Mouse (Mus musculus): ENCODE results near the gene Ccm2. TPM values are rescaled to one million over a fixed set of nuclear protein-coding genes. Genes with fewer than 3 reads are reported as not detected.

Ccm2 gene
- polyA plus RNA-seq, 1 experiment: 100 TPM

GRCm38 (mm10) chr11:6599831-6600230 lies 53.1 kb downstream of the Ccm2 start:
- H3K4me1 ChIP-seq (ENCODE audit: control insufficient read depth, insufficient read depth, low read length): no peaks in the 10 kb centered on the region; the same call in 1 of the 2 replicates
- WGBS: 85% methylated on average over 6 of the region's 6 CpGs
- H3K4me3 ChIP-seq (replicated peaks; ENCODE audit: extremely low read depth, low read depth, low read length): no peak overlapping the region
- DNase-seq: no peak
- no peak for TF ChIP-seq POLR2A (IDR thresholded peaks at IDR 0.05; ENCODE audit: borderline replicate concordance, extremely low read depth, low read depth, low read length)
- TF ChIP-seq CTCF (IDR thresholded peaks at IDR 0.05; ENCODE audit: insufficient read depth, low read length): no peak

GRCm38 (mm10) chr11:6600284-6600944 lies 53.7 kb downstream of the Ccm2 start:
- Histone ChIP-seq H3K4me3 (replicated peaks; ENCODE audit: extremely low read depth, low read depth, low read length) (no peak overlapping the region), H3K4me1 (ENCODE audit: control insufficient read depth, insufficient read depth, low read length) (no peaks in the 10 kb centered on the region; the same call in 1 of the 2 replicates)
- 77% methylated on average over 8 of the region's 8 CpGs for WGBS
- no peak for DNase-seq
- no peak for TF ChIP-seq CTCF (IDR thresholded peaks at IDR 0.05; ENCODE audit: insufficient read depth, low read length)
- no peak for TF ChIP-seq POLR2A (IDR thresholded peaks at IDR 0.05; ENCODE audit: borderline replicate concordance, extremely low read depth, low read depth, low read length)

DNA sequence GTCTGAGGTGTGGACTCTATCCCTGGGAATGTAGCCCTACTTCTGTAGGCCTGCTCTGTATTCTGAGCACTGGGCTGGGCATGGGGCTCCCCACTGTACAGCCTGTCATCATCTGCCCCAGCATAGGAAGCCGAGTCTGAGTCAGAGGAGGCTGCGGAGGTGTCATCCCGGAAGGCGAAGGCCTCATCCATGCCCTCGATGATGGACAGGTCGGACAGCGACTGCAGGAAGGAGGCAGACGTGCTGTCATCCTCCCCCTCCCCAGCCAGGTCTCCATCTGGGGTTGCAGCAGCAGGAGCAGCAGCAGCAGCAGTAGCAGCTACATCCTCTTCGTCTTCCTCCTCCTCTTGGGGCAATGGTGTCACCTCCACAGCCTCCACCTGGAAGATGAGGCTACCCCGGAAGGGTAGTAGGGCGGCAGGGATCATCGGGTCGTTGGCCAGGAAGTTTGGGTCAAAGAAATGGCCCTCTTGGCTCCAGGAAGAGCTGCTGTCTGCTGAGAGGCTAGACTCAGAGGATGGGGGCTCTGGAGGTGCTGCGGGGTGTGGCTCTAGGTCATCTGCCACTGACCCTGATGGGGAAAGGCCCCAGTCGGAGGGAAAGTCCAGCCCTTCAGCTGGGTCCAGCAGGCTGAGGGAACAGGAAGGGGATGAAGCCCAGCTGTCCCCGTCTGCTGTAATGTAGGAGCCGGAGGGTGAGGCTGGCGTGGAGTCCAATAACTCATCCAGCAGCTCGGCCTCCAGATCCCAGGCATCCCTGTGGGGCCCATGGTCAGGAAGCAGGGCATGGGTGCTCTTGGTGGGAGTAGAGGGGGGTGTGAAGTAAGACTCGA lies 55.2 kb downstream of the Ccm2 start:
- TF ChIP-seq CTCF (IDR thresholded peaks at IDR 0.05; ENCODE audit: insufficient read depth, low read length) (no peak), POLR2A (IDR thresholded peaks at IDR 0.05; ENCODE audit: borderline replicate concordance, extremely low read depth, low read depth, low read length) (no peak)
- H3K4me1 ChIP-seq (ENCODE audit: control insufficient read depth, insufficient read depth, low read length): no peaks in the 10 kb centered on the region; the same call in 1 of the 2 replicates
- WGBS: 64% methylated on average over 20 of the region's 20 CpGs
- no peak overlapping the region for H3K4me3 ChIP-seq (replicated peaks; ENCODE audit: extremely low read depth, low read depth, low read length)
- no peak for DNase-seq

DNA sequence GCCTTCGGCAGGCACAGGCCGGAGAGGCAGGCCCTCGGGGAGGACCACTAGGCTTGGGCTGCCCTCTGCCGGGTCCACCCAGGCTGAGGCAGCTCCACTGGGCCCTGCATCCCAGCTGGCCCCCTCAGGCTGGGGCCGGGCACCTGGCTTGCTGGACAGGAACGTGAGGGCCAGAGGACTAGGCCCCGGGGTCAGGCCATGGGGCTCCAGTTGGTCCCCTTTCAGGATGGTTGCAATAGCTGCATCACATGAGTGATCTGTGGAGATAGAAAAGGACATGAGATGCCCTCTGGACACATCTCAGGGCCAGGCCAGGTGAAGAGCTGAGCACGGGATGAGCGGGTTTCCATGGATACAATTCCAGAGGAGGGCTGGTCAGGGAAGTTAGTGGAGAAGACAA lies 56.0 kb downstream of the Ccm2 start:
- DNase-seq: no peak
- TF ChIP-seq CTCF (IDR thresholded peaks at IDR 0.05; ENCODE audit: insufficient read depth, low read length) (no peak), POLR2A (IDR thresholded peaks at IDR 0.05; ENCODE audit: borderline replicate concordance, extremely low read depth, low read depth, low read length) (no peak)
- 74% methylated on average over 9 of the region's 9 CpGs for WGBS
- no peaks in the 10 kb centered on the region; the same call in 1 of the 2 replicates for H3K4me1 ChIP-seq (ENCODE audit: control insufficient read depth, insufficient read depth, low read length)
- no peak overlapping the region for H3K4me3 ChIP-seq (replicated peaks; ENCODE audit: extremely low read depth, low read depth, low read length)

GRCm38 (mm10) chr11:6603224-6603623 lies 56.5 kb downstream of the Ccm2 start:
- WGBS: 61% methylated on average over 9 of the region's 9 CpGs
- Histone ChIP-seq H3K4me1 (ENCODE audit: control insufficient read depth, insufficient read depth, low read length) (no peaks in the 10 kb centered on the region; the same call in 1 of the 2 replicates), H3K4me3 (replicated peaks; ENCODE audit: extremely low read depth, low read depth, low read length) (no peak overlapping the region)
- DNase-seq: no peak
- no peak for TF ChIP-seq POLR2A (IDR thresholded peaks at IDR 0.05; ENCODE audit: borderline replicate concordance, extremely low read depth, low read depth, low read length)
- no peak for TF ChIP-seq CTCF (IDR thresholded peaks at IDR 0.05; ENCODE audit: insufficient read depth, low read length)

- Histone ChIP-seq H3K4me1 (ENCODE audit: control insufficient read depth, insufficient read depth, low read length) (no peaks in the 10 kb centered on the region; the same call in 1 of the 2 replicates), H3K4me3 (replicated peaks; ENCODE audit: extremely low read depth, low read depth, low read length) (no peak overlapping the region)
- TF ChIP-seq POLR2A (IDR thresholded peaks at IDR 0.05; ENCODE audit: borderline replicate concordance, extremely low read depth, low read depth, low read length) (no peak), CTCF (IDR thresholded peaks at IDR 0.05; ENCODE audit: insufficient read depth, low read length) (no peak)
- peak; percentile 39 for DNase-seq
- 15% methylated on average over 12 of the region's 12 CpGs for WGBS
Measured at GRCm38 (mm10) chr11:6603887-6604603, 57.4 kb downstream of the Ccm2 start.

GRCm38 (mm10) chr11:6604604-6604936 lies 57.9 kb downstream of the Ccm2 start:
- TF ChIP-seq POLR2A (IDR thresholded peaks at IDR 0.05; ENCODE audit: borderline replicate concordance, extremely low read depth, low read depth, low read length) (no peak), CTCF (IDR thresholded peaks at IDR 0.05; ENCODE audit: insufficient read depth, low read length) (no peak)
- no peak overlapping the region for H3K4me3 ChIP-seq (replicated peaks; ENCODE audit: extremely low read depth, low read depth, low read length)
- no peaks in the 10 kb centered on the region; the same call in 1 of the 2 replicates for H3K4me1 ChIP-seq (ENCODE audit: control insufficient read depth, insufficient read depth, low read length)
- no peak for DNase-seq

- 0 out of 2 replicates have a peak, but pooled peaks have one; percentile 2 for TF ChIP-seq CTCF (IDR thresholded peaks at IDR 0.05; ENCODE audit: insufficient read depth, low read length)
- TF ChIP-seq POLR2A (IDR thresholded peaks at IDR 0.05; ENCODE audit: borderline replicate concordance, extremely low read depth, low read depth, low read length): no peak
- no peak overlapping the region for H3K4me3 ChIP-seq (replicated peaks; ENCODE audit: extremely low read depth, low read depth, low read length)
- no peak for DNase-seq
- WGBS: 13% methylated on average over 13 of the region's 13 CpGs
- no peaks in the 10 kb centered on the region; the same call in 1 of the 2 replicates for H3K4me1 ChIP-seq (ENCODE audit: control insufficient read depth, insufficient read depth, low read length)
Measured at GRCm38 (mm10) chr11:6605021-6605481, 58.4 kb downstream of the Ccm2 start.

Data from lung, adult 2 months (tissue).